Mouse (Mus musculus) liver, embryonic 14.5 days (tissue): Measurements from ENCODE around the gene Klc2.

Experiments
- CTCF ChIP-seq: IDR thresholded peaks from 2 replicates; pipeline ENCODE4 v1.5.1; 2016; ENCODE audit warnings: antibody characterized with exemption, low read depth, control low read depth
- EP300 ChIP-seq: IDR thresholded peaks from 2 replicates; pipeline ENCODE4 v1.6.1; 2016; ENCODE audit warnings: antibody characterized with exemption, low read depth

DNA sequence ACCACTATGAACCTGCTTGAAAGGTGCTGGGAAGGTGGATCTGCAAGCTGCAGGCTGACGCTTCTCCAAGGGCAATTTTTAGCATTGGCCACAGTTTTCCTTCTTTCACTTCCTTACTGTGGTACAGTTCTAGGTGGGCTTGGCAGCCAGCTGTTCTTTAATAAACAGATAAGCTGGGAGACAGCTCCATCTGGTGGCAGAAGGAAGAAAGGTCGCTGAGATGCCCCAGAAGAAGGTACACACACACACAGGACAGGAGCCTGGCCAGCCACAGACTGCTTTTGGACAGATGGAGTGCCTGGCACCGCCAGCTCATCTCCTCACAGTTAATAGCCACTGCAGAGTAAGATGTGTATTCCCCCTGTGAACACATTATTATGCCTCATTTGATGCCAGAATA lies 33.0 kb upstream of the Klc2 start:
- TF ChIP-seq CTCF = peak; percentile 77
- no peak for TF ChIP-seq EP300
